Mouse (Mus musculus) cerebellum, postnatal 36 days (tissue): ENCODE measurements around the gene Fam78a.

Experiments used
- DNase-seq, 2 experiments: peaks; one replicate each; pipeline ENCODE4 v3.0.0; 2021 to 2022; ENCODE audit warnings: mixed read lengths in 2 of 2

Fam78a gene

GRCm38 (mm10) chr2:32037279-32037858, 47.3 kb downstream of the Fam78a start:
- no peak for DNase-seq

GRCm38 (mm10) chr2:32034206-32034605, 50.5 kb downstream of the Fam78a start:
- DNase-seq: no peak

- DNase-seq: peak in 1 of 2 experiments; percentile 26
Observed at GRCm38 (mm10) chr2:32033436-32033835, 51.2 kb downstream of the Fam78a start.

GRCm38 (mm10) chr2:32029636-32030035, 55.0 kb downstream of the Fam78a start:
- DNase-seq: peak; percentile 37 to 40

- no peak for DNase-seq
Observed at GRCm38 (mm10) chr2:32024372-32024771, 60.3 kb downstream of the Fam78a start.

- DNase-seq: no peak
Observed at GRCm38 (mm10) chr2:32020229-32020628, 64.4 kb downstream of the Fam78a start.

GRCm38 (mm10) chr2:32019704-32020103, 65.0 kb downstream of the Fam78a start:
- DNase-seq: no peak

- no peak for DNase-seq
Observed at GRCm38 (mm10) chr2:32008716-32009115, 75.9 kb downstream of the Fam78a start.

GRCm38 (mm10) chr2:32008311-32008710, 76.3 kb downstream of the Fam78a start:
- no peak for DNase-seq
